Mouse (Mus musculus) cortical plate, adult 2 months (tissue): ENCODE measurements around the gene Gsk3b.

Experiments
- CTCF ChIP-seq: fragments of 200-500 bp; IDR thresholded peaks from 2 replicates; pipeline ENCODE4 v1.5.1; 2011; ENCODE audit warnings: mild to moderate bottlenecking, control low read depth, low read length; ENCODE audit not compliant: insufficient read depth; ENCODE audit errors: extremely low read depth
- POLR2A ChIP-seq: fragments of 200-500 bp; IDR thresholded peaks from 2 replicates; pipeline ENCODE4 v1.6.1; 2011; ENCODE audit warnings: mild to moderate bottlenecking, low read length, control low read depth; ENCODE audit not compliant: insufficient read depth; ENCODE audit errors: extremely low read depth

GRCm38 (mm10) chr16:38245849-38246585 is 157.2 kb downstream of the Gsk3b start:
- TF ChIP-seq POLR2A (no peak), CTCF (no peak)
